Mouse (Mus musculus) embryonic facial prominence, embryonic 14.5 days (tissue): ENCODE data around the gene Gm49510. TPM values are rescaled to one million over a fixed set of nuclear protein-coding genes. Genes with fewer than 3 reads are reported as not detected.

ENCODE experiments used
- ATAC-seq: fragments of 200-750 bp; cut with Nextera tagmentation; 2 replicates; pipeline ENCODE4 v1.8.0; 2017; ENCODE audit warnings: low read depth, moderate number of reproducible peaks, moderate TSS enrichment
- DNase-seq: peaks from one replicate; pipeline ENCODE4 v3.0.0-alpha.2; 2015; ENCODE audit warnings: low spot score
- H3K27ac ChIP-seq: fragments of 300-500 bp; sonication (generic); replicated peaks from 2 replicates; pipeline ENCODE4 v1.5.1; 2014; ENCODE audit warnings: low read depth, mild to moderate bottlenecking, low read length, moderate library complexity
- H3K27me3 ChIP-seq: fragments of 300-500 bp; sonication (generic); replicated peaks from 2 replicates; pipeline ENCODE4 v1.6.1; 2014; ENCODE audit warnings: low read length; ENCODE audit not compliant: control insufficient read depth, insufficient read depth
- H3K36me3 ChIP-seq: fragments of 300-500 bp; sonication (generic); 2 replicates; pipeline ENCODE4 v1.6.1; 2014; ENCODE audit warnings: low read length, mixed read lengths; ENCODE audit not compliant: control insufficient read depth, insufficient read depth
- H3K4me1 ChIP-seq: fragments of 300-500 bp; sonication (generic); 2 replicates; pipeline ENCODE4 v1.6.1; 2014; ENCODE audit warnings: antibody characterized with exemption, low read length; ENCODE audit not compliant: control insufficient read depth, insufficient read depth
- H3K4me2 ChIP-seq: fragments of 300-500 bp; sonication (generic); 2 replicates; pipeline ENCODE4 v1.6.1; 2014; ENCODE audit warnings: low read depth, mild to moderate bottlenecking, low read length, moderate library complexity, mixed read lengths
- H3K4me3 ChIP-seq: fragments of 300-500 bp; sonication (generic); 2 replicates; pipeline ENCODE4 v1.5.1; 2014; ENCODE audit warnings: low read depth, mild to moderate bottlenecking, low read length
- H3K9ac ChIP-seq: fragments of 300-500 bp; sonication (generic); 2 replicates; pipeline ENCODE4 v1.6.1; 2014; ENCODE audit warnings: low read depth, mild to moderate bottlenecking, low read length, moderate library complexity, mixed read lengths
- H3K9me3 ChIP-seq: fragments of 300-500 bp; sonication (generic); 2 replicates; pipeline ENCODE4 v1.6.1; 2016; ENCODE audit warnings: low read length; ENCODE audit not compliant: control insufficient read depth
- WGBS: fragments of 180-500 bp; shearing (Covaris S2); extraction: QIAGEN DNeasy Blood & Tissue Kit; methylation state at CpG from one replicate; pipeline ENCODE4 v1.1.7; 2014; 5-methylcytosine and 5-hydroxymethylcytosine counted together
- microRNA-seq: library from miRNA; unstranded; fragments of <30 nt; microRNA quantifications from one replicate; pipeline ENCODE4, GENCODE M21; 2016; ENCODE audit warnings: borderline number of aligned reads
- polyA plus RNA-seq: library from polyadenylated mRNA; unstranded; fragments of >200 nt; fragmentation: Nextera tagmentation; extraction: Ambion mirVana; gene quantifications from 2 replicates; pipeline ENCODE4 v1.2.1, GENCODE M21; 2014

Gm49510 gene
- polyA plus RNA-seq, 1 experiment from 2014 or later = 0.58 TPM

GRCm38 (mm10) chr15:78955663-78956062 is 56.2 kb downstream of the Gm49510 start:
- no peak overlapping the region for H3K4me3 ChIP-seq
- H3K4me2 ChIP-seq = no peak overlapping the region
- no peak overlapping the region for H3K9ac ChIP-seq
- no peak overlapping the region for H3K27ac ChIP-seq
- H3K9me3 ChIP-seq = no peaks in the 10 kb centered on the region
- H3K4me1 ChIP-seq = peaks cover 4% of the 10 kb centered on the region; the same call in 1 of the 2 replicates
- no peaks in the 10 kb centered on the region for H3K27me3 ChIP-seq
- ATAC-seq (no peak), DNase-seq (no peak)
- 78% methylated on average over 3 of the region's 3 CpGs for WGBS
- H3K36me3 ChIP-seq = peaks cover 12% of the 10 kb centered on the region; the same call in 1 of the 2 replicates

GRCm38 (mm10) chr15:78956351-78956750 is 56.9 kb downstream of the Gm49510 start:
- no peak overlapping the region for H3K4me3 ChIP-seq
- no peak overlapping the region for H3K4me2 ChIP-seq
- peaks cover 4% of the 10 kb centered on the region; the same call in 1 of the 2 replicates for H3K4me1 ChIP-seq
- H3K27me3 ChIP-seq = no peaks in the 10 kb centered on the region
- H3K36me3 ChIP-seq = peaks cover 12% of the 10 kb centered on the region; the same call in 1 of the 2 replicates
- DNase-seq (no peak), ATAC-seq (no peak)
- H3K9ac ChIP-seq = no peak overlapping the region
- 0 out of 2 replicates have a peak overlapping the region, but pooled peaks have one; percentile 49 for H3K27ac ChIP-seq
- no peaks in the 10 kb centered on the region for H3K9me3 ChIP-seq
- WGBS = 74% methylated on average over 4 of the region's 4 CpGs

DNA sequence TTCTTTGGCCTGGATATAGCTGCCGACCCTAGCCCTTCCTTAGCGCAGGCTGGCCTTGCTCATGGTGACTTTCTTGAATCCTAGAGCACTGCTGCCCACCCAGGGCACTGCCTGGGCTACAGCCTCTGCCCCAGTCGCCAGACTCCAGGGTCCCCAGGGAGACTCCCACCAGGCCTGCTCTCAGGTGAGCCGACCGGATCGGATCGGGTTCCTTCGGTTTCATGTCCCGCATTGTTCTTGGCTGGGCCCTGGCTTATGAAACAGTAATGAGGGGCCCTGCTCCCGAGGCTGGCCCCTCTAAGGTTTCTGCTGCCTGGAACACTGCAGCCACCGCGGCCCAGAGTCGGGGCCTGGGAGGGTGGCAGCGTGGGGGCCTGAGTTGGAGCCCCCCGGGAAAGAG is 57.6 kb downstream of the Gm49510 start:
- Histone ChIP-seq H3K9me3 (no peaks in the 10 kb centered on the region), H3K4me3 (no peak overlapping the region), H3K27ac (peak overlapping the region; percentile 49), H3K9ac (peak overlapping the region; percentile 9; the same call in 1 of the 2 replicates), H3K4me2 (no peak overlapping the region; the same call in 1 of the 2 replicates), H3K4me1 (peaks cover 4% of the 10 kb centered on the region; the same call in 1 of the 2 replicates), H3K36me3 (peaks cover 12% of the 10 kb centered on the region; the same call in 1 of the 2 replicates), H3K27me3 (no peaks in the 10 kb centered on the region)
- DNase-seq = peak; percentile 40
- peak; percentile 73; the same call in 1 of the 2 replicates for ATAC-seq
- WGBS = 55% methylated on average over 13 of the region's 15 CpGs

DNA sequence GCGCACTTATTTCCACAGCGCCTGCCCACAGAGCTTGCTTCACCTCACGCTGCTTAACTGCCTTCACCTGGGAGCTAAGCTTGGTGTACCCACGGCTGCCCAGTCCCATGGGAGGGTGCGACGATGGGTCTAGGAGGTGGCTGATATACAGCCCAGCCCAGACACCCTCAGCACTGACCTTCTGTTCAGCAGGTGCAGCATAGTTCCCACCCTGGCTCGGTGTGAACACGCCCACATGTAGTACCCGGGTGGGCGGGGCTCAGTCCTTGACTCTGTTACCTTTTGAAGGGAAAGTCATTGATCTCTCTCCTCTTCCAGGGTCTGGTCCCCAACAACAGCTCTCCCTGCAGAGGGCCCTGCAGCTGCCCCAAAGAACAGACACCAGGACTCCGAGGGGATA is 60.1 kb downstream of the Gm49510 start:
- peaks cover 12% of the 10 kb centered on the region; the same call in 1 of the 2 replicates for H3K36me3 ChIP-seq
- no peaks in the 10 kb centered on the region for H3K27me3 ChIP-seq
- DNase-seq (no peak), ATAC-seq (no peak)
- no peak overlapping the region for H3K9ac ChIP-seq
- peaks cover 4% of the 10 kb centered on the region; the same call in 1 of the 2 replicates for H3K4me1 ChIP-seq
- 89% methylated on average over 11 of the region's 11 CpGs for WGBS
- no peak overlapping the region for H3K4me3 ChIP-seq
- H3K4me2 ChIP-seq = no peak overlapping the region
- no peaks in the 10 kb centered on the region for H3K9me3 ChIP-seq
- H3K27ac ChIP-seq = no peak overlapping the region

DNA sequence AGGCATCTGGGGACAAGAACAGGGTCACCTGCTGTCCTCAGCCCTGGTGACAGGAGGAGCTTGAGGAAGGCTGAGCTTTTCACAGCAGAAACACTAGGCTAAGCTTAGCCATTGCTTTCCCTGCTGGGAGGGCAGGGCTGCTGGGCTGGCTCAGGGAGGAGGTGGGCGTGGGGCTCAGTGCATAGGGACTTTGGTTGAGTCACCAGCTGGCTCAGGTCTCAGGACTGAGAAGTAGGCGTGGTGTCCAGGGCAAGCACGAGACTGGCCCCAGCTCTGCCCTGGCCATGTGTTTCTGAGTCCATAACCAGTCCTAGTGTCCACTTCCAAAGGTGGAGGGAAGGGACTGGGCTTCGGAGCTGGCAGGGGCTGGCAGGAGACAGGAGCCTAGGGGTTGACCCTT is 60.6 kb downstream of the Gm49510 start:
- Histone ChIP-seq H3K4me2 (no peak overlapping the region), H3K4me3 (no peak overlapping the region), H3K27me3 (no peaks in the 10 kb centered on the region), H3K36me3 (peaks cover 12% of the 10 kb centered on the region; the same call in 1 of the 2 replicates), H3K4me1 (peaks cover 4% of the 10 kb centered on the region; the same call in 1 of the 2 replicates), H3K9ac (no peak overlapping the region), H3K9me3 (no peaks in the 10 kb centered on the region), H3K27ac (no peak overlapping the region)
- DNase-seq (no peak), ATAC-seq (no peak)
- 68% methylated on average over 4 of the region's 4 CpGs for WGBS

- 33% methylated on average over 2 of the region's 2 CpGs for WGBS
- Histone ChIP-seq H3K4me2 (no peak overlapping the region), H3K9me3 (no peaks in the 10 kb centered on the region), H3K27me3 (no peaks in the 10 kb centered on the region), H3K9ac (no peak overlapping the region), H3K4me3 (no peak overlapping the region), H3K36me3 (peaks cover 23% of the 10 kb centered on the region; the same call in 1 of the 2 replicates), H3K27ac (no peak overlapping the region), H3K4me1 (no peaks in the 10 kb centered on the region)
- ATAC-seq (peak; percentile 68), DNase-seq (peak; percentile 67)
These were observed 63.4 kb downstream of the Gm49510 start for GRCm38 (mm10) chr15:78962885-78963284.

Small RNA genes within 50 kb of the gene (microRNA-seq; reads per million reads assigned to microRNA genes)
- not detected for gene Mir6955

Other genes with a start within 250 kb of the Gm49510 start
- 0.18 and 0.28 TPM in 2 replicates for gene Elfn2, start 180.9 kb upstream of the Gm49510 start, polyA plus RNA-seq
- 13.6 and 13.7 TPM in 2 replicates for gene Mfng, start 126.2 kb upstream of the Gm49510 start, polyA plus RNA-seq
- gene Card10, start 96.6 kb upstream of the Gm49510 start, polyA plus RNA-seq = 6.1 and 6.3 TPM in 2 replicates
- gene Cdc42ep1, start 57.0 kb upstream of the Gm49510 start, polyA plus RNA-seq = 30.8 and 36.1 TPM in 2 replicates
- gene Lgals2, start 44.1 kb upstream of the Gm49510 start, polyA plus RNA-seq = 0.89 and 1.4 TPM in 2 replicates
- 42.5 and 46.9 TPM in 2 replicates for gene Gga1, start 22.5 kb upstream of the Gm49510 start, polyA plus RNA-seq
- 40.8 and 44.1 TPM in 2 replicates for gene Sh3bp1, start 101 bp downstream of the Gm49510 start, polyA plus RNA-seq
- gene Pdxp, start 14.3 kb downstream of the Gm49510 start, polyA plus RNA-seq = 19.6 and 21.0 TPM in 2 replicates
- gene Lgals1, start 27.1 kb downstream of the Gm49510 start, polyA plus RNA-seq = 2,628 and 2,877 TPM in 2 replicates
- gene Nol12, start 35.3 kb downstream of the Gm49510 start, polyA plus RNA-seq = 51.1 and 54.3 TPM in 2 replicates
- 46.2 and 47.4 TPM in 2 replicates for gene Triobp, start 48.1 kb downstream of the Gm49510 start, polyA plus RNA-seq
- 168 and 202 TPM in 2 replicates for gene H1f0, start 128.8 kb downstream of the Gm49510 start, polyA plus RNA-seq
- gene Galr3, start 142.2 kb downstream of the Gm49510 start, polyA plus RNA-seq = not detected in 2 replicates
- 42.6 and 43.6 TPM in 2 replicates for gene Ankrd54, start 163.2 kb downstream of the Gm49510 start, polyA plus RNA-seq
- gene Eif3l, start 175.5 kb downstream of the Gm49510 start, polyA plus RNA-seq = 197 and 220 TPM in 2 replicates
- 10.5 and 10.8 TPM in 2 replicates for gene Micall1, start 209.2 kb downstream of the Gm49510 start, polyA plus RNA-seq
- 305 TPM in 2 replicates for gene Polr2f, start 241.3 kb downstream of the Gm49510 start, polyA plus RNA-seq
- 8.5 and 12.2 TPM in 2 replicates for gene 1700088E04Rik, start 241.6 kb downstream of the Gm49510 start, polyA plus RNA-seq